Comparison of ENCODE assay signal across 9 mouse cellular contexts in the genomic region with DNA sequence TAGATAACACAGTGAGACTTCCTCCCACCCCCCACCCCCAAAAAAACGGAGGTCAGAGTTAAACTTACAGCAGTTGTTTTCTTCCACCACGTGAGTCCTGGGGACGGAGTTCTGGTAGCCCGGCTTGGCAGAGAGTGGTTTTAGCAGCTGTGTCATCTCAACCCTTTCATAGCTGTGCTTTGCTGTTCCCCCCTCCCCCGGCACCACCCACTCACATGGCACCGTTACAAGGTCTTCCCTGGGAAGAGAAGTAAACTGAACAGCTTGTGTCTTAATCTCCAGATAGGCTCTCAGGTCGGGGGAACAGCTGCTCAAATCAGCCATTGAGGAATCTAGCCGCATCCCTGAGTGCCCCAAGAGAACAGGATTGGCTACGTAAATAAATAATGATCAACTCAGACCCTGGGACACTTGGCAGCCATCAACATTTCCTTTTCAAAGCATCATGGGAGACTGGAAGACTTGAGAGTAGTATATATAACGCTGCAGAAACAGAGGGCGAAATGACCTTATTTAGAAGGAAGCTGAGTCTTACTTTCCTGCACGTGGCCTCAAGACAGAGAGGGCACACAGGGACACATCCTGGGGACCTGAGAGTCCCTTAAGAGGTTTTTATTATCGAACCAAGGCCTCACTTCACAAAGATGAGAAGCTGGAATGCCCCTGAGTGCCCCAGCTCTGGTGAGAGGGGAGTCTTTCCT. TPM values are rescaled to one million over a fixed set of nuclear protein-coding genes. Genes with fewer than 3 reads are reported as not detected.
DNase-seq lines count a peak whose midpoint lies in the region; ATAC-seq and TF ChIP-seq lines count a peak whose summit lies in the region.
"Had no signal": no experiment of that assay in that cellular context is flagged by ENCODE, and none has a peak within 500 bp of the region (broad histone marks: within the 10 kb centered on the region; RNA-seq: fewer than 3 reads in every experiment).

No protein-coding gene starts in this region.

- H3K4me2 ChIP-seq in midbrain, postnatal 0 days (ENCODE audit: low read depth, low read length, poor library complexity, severe bottlenecking) = no peak overlapping the region
- H3K4me2 ChIP-seq: embryonic facial prominence, embryonic 12.5 days had no signal

- H3K27ac ChIP-seq in cerebellum, adult 2 months (ENCODE audit: insufficient read depth, low read length) = no peak overlapping the region
- H3K27ac ChIP-seq in embryonic facial prominence, embryonic 10.5 days (replicated peaks) = peak overlapping the region; percentile 49
- H3K27ac ChIP-seq in midbrain, postnatal 0 days (ENCODE audit: low read depth, low read length) = no peak overlapping the region
- H3K27ac ChIP-seq: embryonic facial prominence, embryonic 12.5 days had no signal

- no peaks in the 10 kb centered on the region for H3K36me3 ChIP-seq in embryonic facial prominence, embryonic 10.5 days (replicated peaks)
- no peaks in the 10 kb centered on the region for H3K36me3 ChIP-seq in midbrain, postnatal 0 days (ENCODE audit: insufficient read depth, low read length)
- H3K36me3 ChIP-seq: embryonic facial prominence, embryonic 12.5 days had no signal

- no peaks in the 10 kb centered on the region for H3K9me3 ChIP-seq in embryonic facial prominence, embryonic 10.5 days
- H3K9me3 ChIP-seq in midbrain, postnatal 0 days (ENCODE audit: low read length) = no peaks in the 10 kb centered on the region
- H3K9me3 ChIP-seq: embryonic facial prominence, embryonic 12.5 days had no signal

- no peaks in the 10 kb centered on the region for H3K27me3 ChIP-seq in cerebellum, adult 2 months (ENCODE audit: control insufficient read depth, insufficient read depth, low read length)
- H3K27me3 ChIP-seq in embryonic facial prominence, embryonic 10.5 days (replicated peaks; ENCODE audit: low read depth, poor library complexity, severe bottlenecking) = no peaks in the 10 kb centered on the region
- H3K27me3 ChIP-seq in midbrain, postnatal 0 days (ENCODE audit: insufficient read depth, low read length) = no peaks in the 10 kb centered on the region
- H3K27me3 ChIP-seq: embryonic facial prominence, embryonic 12.5 days had no signal

- 39% methylated on average over 13 of the region's 13 CpGs for WGBS in cerebellum, adult 2 months
- WGBS in embryonic facial prominence, embryonic 10.5 days = 66% methylated on average over 13 of the region's 13 CpGs
- WGBS in midbrain, postnatal 0 days = 44% methylated on average over 13 of the region's 13 CpGs

- intact Hi-C loops in heart, postnatal 14 days (cut with DNase I) = no loop called here

- H3K9ac ChIP-seq in midbrain, postnatal 0 days (replicated peaks; ENCODE audit: low read length, poor library complexity, severe bottlenecking) = no peak overlapping the region
- H3K9ac ChIP-seq: embryonic facial prominence, embryonic 12.5 days had no signal

- no peaks in the 10 kb centered on the region for H3K4me1 ChIP-seq in cerebellum, adult 2 months (ENCODE audit: control insufficient read depth, insufficient read depth, low read length)
- peaks cover 25% of the 10 kb centered on the region for H3K4me1 ChIP-seq in embryonic facial prominence, embryonic 10.5 days
- H3K4me1 ChIP-seq in midbrain, postnatal 0 days (ENCODE audit: insufficient read depth, low read length) = no peaks in the 10 kb centered on the region

- H3K4me3 ChIP-seq in cerebellum, adult 2 months (replicated peaks; ENCODE audit: insufficient read depth, low read depth, low read length) = no peak overlapping the region
- no peak overlapping the region for H3K4me3 ChIP-seq in embryonic facial prominence, embryonic 10.5 days
- H3K4me3 ChIP-seq in midbrain, postnatal 0 days (ENCODE audit: low read depth, low read length) = no peak overlapping the region
- H3K4me3 ChIP-seq: embryonic facial prominence, embryonic 12.5 days had no signal

- no peak for TF ChIP-seq POLR2A in cerebellum, adult 2 months (IDR thresholded peaks at IDR 0.05; ENCODE audit: borderline replicate concordance, insufficient read depth, low read length)

- TF ChIP-seq CTCF in cerebellum, adult 2 months (IDR thresholded peaks at IDR 0.05; ENCODE audit: borderline replicate concordance, insufficient read depth, low read depth, low read length) = no peak
- TF ChIP-seq CTCF in midbrain, postnatal 0 days (IDR thresholded peaks at IDR 0.05) = no peak

- DNase-seq in cerebellum, postnatal 14 days = peak; percentile 31 to 53
- no peak for DNase-seq in cerebellum, adult 2 months
- no peak for DNase-seq in embryonic facial prominence, embryonic 10.5 days (ENCODE audit: low spot score)
- peak; percentile 81 to 87 for DNase-seq in heart, postnatal 14 days
- DNase-seq in layer of hippocampus, adult 9-11 months = peak; percentile 65
- DNase-seq in midbrain, postnatal 0 days (ENCODE audit: low spot score) = peak; percentile 61
- peak; percentile 87 for DNase-seq in urinary bladder, postnatal 14 days (ENCODE audit: low spot score)
- no peak for DNase-seq in spleen, adult 12 weeks (ENCODE audit: low spot score)

- no peak for ATAC-seq in midbrain, postnatal 0 days (ENCODE audit: low FRiP score)

RNA-seq across cellular contexts. Expression of a gene that starts 0.6 kb away (rescaled TPM):
- 114 and 129 TPM in 2 replicates for polyA plus RNA-seq in cerebellum, adult 2 months (2012; rRNA removed)
- polyA plus RNA-seq in embryonic facial prominence, embryonic 10.5 days (2016; fragmentation: Nextera tagmentation; extraction: Ambion mirVana) = 233 and 242 TPM in 2 replicates
- 10 to 100 TPM; 41.5 to 45.4 TPM for total RNA-seq in heart, postnatal 14 days (2021)
- total RNA-seq in midbrain, postnatal 0 days (2014; rRNA removed) = 110 and 113 TPM in 2 replicates
- polyA plus RNA-seq in midbrain, postnatal 0 days (2015; fragmentation: Nextera tagmentation; extraction: Ambion mirVana) = 156 and 157 TPM in 2 replicates

RNA-seq across cellular contexts. Expression of a gene that starts 28.6 kb away (rescaled TPM):
- 0.05 TPM in 1 of 2 replicates, not detected in the other for polyA plus RNA-seq in cerebellum, adult 2 months (2012; rRNA removed)
- 0.23 and 0.44 TPM in 2 replicates for polyA plus RNA-seq in embryonic facial prominence, embryonic 10.5 days (2016; fragmentation: Nextera tagmentation; extraction: Ambion mirVana)
- total RNA-seq in heart, postnatal 14 days (2021) = not detected
- not detected in 2 replicates for total RNA-seq in midbrain, postnatal 0 days (2014; rRNA removed)
- polyA plus RNA-seq in midbrain, postnatal 0 days (2015; fragmentation: Nextera tagmentation; extraction: Ambion mirVana) = 0.14 and 0.15 TPM in 2 replicates

RNA-seq across cellular contexts. Expression of a gene that starts 36.1 kb away (rescaled TPM):
- 9.0 and 9.7 TPM in 2 replicates for polyA plus RNA-seq in cerebellum, adult 2 months (2012; rRNA removed)
- polyA plus RNA-seq in embryonic facial prominence, embryonic 10.5 days (2016; fragmentation: Nextera tagmentation; extraction: Ambion mirVana) = 5.9 and 6.5 TPM in 2 replicates
- 1 to 10 TPM; 2.6 to 2.7 TPM for total RNA-seq in heart, postnatal 14 days (2021)
- 12.2 and 12.4 TPM in 2 replicates for total RNA-seq in midbrain, postnatal 0 days (2014; rRNA removed)
- 9.3 and 13.8 TPM in 2 replicates for polyA plus RNA-seq in midbrain, postnatal 0 days (2015; fragmentation: Nextera tagmentation; extraction: Ambion mirVana)

Comparison
In these comparisons a context has a peak if more than half of its experiments do, and no peak if none do; other contexts are left out.
1. DNase-seq: peak in cerebellum, postnatal 14 days (2 of 2), heart, postnatal 14 days (2 of 2), layer of hippocampus, adult 9-11 months (single experiment), midbrain, postnatal 0 days (single experiment) and urinary bladder, postnatal 14 days (single experiment); none in cerebellum, adult 2 months (0 of 2), embryonic facial prominence, embryonic 10.5 days (single experiment) and spleen, adult 12 weeks (single experiment).